Mouse (Mus musculus) spleen, embryonic (tissue): ENCODE measurements around the gene Fah.

Experiments used
- CTCF ChIA-PET: fragments of 350-600 bp; sonication (Branson Sonifier 250); formaldehyde crosslinking; loops from one replicate; lab custom pipeline; 2022; lab: Charles Lee

Fah gene

DNA sequence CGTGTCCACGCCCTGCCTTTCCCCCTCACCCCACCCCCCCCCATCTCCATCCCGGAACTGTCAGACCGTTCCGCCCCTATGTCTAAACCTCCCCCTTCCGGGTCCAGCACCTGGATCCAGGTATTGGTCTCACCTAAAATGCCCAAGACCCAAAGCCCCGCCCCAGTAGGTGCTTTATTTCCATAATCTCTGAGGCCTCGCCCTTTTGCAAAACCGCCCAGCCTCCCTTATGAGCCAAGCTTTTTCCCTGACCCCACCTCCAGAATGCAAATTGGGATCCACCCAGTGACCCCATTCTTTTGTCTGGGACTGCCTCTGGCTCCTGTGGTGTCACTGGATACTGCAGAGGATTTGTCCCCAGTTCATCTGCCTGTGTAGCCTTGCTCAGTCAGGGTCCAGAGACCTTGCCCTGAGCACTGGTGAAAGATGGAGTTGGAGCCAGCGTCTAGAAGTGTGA lies at the start of gene Fah:
Gene Fah (minus strand): TSS at position 430 of the 457 bp plus-strand sequence.
- CTCF ChIA-PET = no interaction called here

DNA sequence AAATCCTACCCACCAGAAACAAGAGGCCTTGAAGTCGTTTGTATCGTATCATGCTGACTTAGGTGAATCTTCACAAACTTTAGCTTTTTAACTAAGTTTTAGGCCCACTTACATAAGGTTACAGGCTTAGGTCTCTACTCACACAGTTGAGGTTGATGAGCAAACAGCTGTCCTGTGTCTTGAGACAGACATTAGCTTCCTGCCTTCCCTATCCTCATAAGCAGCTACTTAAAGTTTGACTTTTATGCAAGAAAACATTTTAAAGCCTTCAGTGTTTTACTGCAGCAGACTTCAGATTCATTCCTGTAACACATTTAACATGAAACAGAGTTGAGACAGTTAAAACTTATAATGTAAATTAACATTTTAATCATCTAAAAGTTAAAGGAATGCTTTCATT lies 46.2 kb upstream of the Fah start:
- CTCF ChIA-PET = no interaction called here

GRCm38 (mm10) chr7:84651987-84652321 lies 45.4 kb upstream of the Fah start:
- CTCF ChIA-PET = no interaction called here

DNA sequence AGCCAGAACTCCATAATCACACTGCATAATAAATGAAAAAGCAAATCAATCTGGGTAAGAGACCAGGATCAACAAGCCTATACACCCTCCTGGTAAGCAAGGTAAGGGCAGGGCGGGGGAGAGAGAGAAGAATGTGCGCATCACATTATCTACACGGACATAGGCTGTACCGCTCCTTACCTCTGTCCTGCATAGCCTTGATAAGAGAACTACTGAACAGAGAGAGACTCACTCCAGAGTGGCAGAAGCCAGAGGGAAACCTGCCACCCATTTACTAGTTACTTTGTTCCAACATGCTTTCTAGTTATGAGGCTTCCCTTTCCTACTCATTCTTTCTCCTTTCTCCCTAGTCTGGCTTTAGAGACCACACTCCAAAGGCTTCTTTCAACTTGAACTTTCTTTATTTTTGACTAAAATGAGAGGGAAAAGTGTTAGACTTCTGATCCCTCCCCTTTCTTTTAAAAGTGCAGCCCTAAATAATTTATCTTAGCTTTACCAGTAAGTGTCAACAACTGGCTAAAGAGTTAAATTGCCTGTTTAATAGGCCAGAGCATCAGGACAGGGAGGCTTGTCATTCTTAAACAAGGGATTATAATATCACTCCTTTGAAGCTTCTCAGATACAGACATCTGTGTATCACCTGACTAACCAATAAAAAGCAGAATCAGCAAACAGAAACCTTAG lies 44.9 kb upstream of the Fah start:
- CTCF ChIA-PET = no interaction called here

- CTCF ChIA-PET = no interaction called here
Observed at GRCm38 (mm10) chr7:84649016-84649415, 42.5 kb upstream of the Fah start.

DNA sequence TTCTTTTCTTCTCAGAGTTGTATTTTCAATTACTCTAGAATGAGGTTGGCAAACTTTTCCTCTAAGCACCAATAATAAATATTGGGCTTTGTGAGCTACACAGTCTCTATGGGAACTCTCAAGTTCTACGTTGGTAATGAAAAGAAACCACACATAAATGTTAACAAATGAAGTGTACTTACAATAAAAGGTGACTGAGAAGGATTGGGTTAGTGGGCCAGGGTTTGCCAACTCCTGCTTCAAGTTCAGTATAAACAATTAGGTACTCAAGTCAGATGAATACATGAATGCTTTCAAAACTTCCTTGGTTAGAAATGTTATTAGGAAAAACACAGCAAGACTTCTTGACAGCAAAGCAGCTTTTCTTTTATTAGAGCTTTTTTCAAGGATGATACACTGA lies 39.7 kb upstream of the Fah start:
- CTCF ChIA-PET = interaction anchor here (0.6 kb wide), 1 partner anchor 55 kb away, joined by 3 read pairs; no protein-coding TSS in a partner anchor

DNA sequence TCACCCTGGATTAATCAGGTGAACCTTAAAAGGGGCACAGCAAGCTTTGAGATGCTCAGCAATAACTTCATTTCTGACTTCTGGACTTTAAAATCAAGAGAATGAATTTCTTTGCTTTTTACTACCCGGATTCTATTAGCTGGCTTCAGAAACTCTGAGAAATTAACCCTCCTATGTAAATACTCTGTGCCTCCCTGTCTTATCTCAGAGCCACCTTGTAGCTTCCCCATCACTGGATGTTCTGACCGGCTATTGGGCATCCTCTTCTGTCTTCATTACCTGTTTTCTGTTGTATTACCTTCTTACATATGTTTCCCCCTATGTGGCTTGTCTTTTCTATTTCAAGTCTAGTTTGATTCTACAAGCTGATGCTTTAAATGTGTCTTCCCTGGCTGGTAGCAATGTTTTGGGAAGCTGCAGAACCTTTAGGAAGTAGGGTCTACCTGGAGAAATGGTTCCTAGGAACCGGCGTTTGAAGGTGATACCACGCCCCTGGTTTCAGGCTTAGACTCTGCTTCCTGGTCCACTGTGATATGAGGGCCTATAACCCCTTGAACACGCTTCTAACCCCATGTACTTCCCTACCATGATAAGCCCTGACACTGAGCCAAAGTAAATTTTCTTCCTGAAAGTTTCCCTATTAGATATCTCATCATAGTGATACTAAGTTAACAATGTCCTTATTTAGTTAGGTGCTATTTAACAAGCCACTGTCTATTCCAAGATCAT lies 36.9 kb upstream of the Fah start:
- CTCF ChIA-PET = no interaction called here

- CTCF ChIA-PET = no interaction called here
Observed at GRCm38 (mm10) chr7:84642159-84642928, 35.8 kb upstream of the Fah start.

DNA sequence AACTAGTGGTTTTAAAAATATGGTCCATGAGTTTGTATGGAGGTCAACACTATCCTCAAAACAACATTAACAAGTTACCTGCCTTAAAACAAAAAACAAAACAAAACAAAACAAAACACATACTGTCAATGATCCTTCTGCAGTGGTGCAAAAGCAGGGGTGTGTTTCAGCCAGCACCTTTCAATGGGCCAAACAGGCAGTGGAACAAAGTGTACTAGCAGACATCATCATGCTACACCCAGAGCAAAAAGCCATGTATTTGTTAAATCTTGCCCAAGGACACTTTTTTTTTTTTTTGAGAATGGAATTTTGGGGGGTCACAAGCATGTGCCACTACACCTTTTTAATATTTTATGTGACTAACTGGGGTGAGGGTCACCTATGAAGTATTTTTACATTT lies 30.4 kb upstream of the Fah start:
- CTCF ChIA-PET = no interaction called here

DNA sequence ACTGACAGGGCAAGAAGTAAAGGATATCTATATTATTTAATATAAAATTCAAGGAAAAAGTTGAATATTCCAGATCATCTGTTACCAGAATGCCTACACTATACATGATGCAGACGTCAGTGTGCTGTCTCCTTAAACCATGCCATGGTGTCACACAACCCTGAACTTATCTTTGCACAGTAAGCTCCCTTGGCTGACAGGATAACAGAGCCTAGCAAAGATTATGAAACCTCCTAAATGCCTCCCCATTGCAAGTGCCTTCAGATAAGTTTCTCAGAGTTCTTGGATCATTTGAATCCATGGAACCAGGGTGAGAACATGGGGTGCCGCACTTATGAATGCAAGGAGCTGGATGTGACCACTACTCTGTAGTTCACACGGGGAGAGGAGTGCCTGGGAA lies 25.4 kb upstream of the Fah start:
- CTCF ChIA-PET = no interaction called here

DNA sequence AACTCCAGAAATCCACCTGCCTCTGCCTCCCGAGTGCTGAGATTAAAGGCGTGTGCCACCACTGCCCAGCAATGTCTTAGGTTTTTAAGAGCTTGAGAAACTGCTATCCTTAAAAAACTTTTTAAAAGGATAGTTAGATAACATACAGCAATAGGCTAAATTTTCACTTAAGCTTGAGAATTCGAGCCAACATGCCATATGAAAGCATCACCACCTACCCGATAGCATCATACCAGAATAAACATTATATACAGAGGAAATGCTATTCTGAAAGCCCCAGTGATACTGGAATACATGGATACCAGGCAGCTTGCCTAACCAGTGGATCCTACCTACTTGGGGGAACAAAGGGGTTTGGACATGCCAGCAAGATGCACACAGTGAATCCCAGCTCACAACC lies 17.2 kb upstream of the Fah start:
- CTCF ChIA-PET = no interaction called here

GRCm38 (mm10) chr7:84620956-84621355 lies 14.4 kb upstream of the Fah start:
- CTCF ChIA-PET = no interaction called here

DNA sequence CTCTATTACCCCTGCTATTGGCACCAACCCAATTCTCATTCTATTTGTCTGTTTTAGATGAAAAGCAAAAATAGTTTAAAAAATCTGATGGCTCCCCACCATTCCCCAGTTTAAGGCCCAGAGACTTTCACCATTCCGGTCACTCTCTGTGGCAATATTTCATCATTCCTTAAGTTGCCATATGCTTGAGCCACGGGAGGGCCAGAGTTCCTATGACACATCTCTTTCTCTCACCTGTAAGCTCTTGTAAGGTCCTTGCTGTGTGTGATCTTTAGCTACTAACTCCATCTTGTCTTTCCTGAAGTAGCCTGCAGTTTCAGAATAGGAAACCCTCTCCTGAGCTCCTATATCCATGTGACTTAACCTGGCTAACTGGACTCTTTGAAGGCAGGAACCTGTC lies 12.4 kb upstream of the Fah start:
- CTCF ChIA-PET = no interaction called here

DNA sequence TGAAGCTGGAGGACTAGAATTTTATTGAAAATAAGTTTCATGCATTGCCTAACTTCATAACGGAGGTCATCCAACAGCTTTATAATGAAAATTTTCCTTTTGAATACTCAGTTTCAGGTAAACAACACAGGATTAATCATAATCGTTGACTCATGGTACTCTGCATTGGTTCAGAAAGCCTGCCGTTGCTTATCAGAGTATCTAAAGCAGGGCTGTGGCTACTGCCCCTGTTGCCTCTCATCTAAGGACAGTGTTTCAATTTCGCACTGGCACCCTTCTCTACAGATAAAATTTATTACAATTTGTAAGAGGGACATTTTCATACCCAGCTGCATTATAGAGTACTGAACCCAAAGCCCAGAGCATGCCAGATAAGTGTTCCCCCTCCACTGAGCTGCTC lies 5.9 kb upstream of the Fah start:
- CTCF ChIA-PET = no interaction called here

DNA sequence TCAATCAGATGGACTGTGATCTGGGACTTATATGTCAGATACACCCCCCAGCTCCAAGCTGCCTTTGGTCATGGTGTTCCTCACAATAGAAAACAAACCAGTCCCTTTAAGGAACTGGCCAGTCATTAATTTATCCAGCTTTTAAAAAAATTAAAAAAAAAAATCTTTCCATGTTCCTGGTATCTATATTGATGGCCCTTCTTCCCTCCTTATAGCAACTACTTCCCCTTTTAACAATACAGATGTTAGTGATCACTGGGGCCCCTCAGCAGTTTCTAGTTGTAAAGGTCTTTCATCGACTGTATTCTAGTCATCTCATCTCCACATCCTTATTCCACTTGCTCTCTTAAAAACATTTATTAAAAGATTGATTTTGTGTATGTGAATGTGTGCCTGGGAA lies 5.1 kb upstream of the Fah start:
- CTCF ChIA-PET = interaction anchor here (0.5 kb wide), 1 partner anchor 15 kb away, joined by 10 read pairs; no protein-coding TSS in a partner anchor

- CTCF ChIA-PET = no interaction called here
Observed at GRCm38 (mm10) chr7:84605704-84606292, 724 bp downstream of the Fah start.

DNA sequence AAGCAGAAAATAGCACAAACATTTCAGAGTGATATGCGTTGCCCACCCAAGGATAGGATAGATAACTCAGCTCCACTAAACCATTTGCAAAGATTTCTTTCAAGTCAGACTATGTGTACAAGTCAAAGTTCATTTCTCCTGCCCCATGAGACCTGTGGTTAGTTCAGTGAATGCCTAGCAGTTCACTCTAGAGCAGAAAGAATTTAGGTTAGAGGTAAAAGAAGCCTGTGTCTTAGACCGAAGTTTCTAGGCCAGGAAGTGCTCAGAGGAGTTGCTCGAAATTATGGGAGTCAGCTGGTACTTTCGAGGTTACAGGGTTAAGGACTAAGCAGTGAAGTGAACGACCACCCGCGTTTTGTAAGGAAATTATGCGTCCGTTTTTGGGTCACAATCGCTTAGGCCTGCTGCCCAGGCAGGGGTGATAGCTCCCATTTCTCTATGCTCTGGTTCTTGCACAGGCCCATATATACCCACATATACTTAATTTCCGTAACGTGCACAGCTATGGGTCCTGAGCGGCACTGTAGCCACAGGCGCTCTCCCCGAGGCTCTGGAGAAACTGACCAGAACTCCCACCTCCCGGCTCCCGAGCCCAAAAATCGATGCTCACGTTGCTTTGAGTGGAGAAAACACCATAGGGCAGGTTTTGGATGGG lies 1.4 kb downstream of the Fah start:
- CTCF ChIA-PET = no interaction called here

- CTCF ChIA-PET = no interaction called here
Observed at GRCm38 (mm10) chr7:84604501-84604900, 2.0 kb downstream of the Fah start.

DNA sequence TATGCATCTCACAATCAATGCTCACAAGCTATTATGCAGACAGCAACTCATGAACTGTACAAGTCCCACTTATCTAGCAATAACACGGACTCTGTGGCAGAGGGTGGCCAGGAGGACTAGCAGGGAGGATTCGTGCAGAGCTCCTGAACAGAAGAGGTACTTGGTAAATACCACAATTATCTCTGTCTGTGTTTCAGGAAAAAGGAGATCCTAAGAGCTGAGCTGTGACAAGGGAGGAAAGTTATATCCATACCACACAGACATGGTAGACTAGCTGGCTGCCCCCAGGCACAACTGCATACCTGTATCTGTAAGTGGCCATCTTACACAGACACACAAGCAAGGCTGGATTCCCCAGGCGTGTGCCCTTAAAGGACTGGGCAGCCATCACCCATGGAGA lies 5.2 kb downstream of the Fah start:
- CTCF ChIA-PET = no interaction called here

- CTCF ChIA-PET = no interaction called here
Observed at GRCm38 (mm10) chr7:84600631-84601030, 5.9 kb downstream of the Fah start.

DNA sequence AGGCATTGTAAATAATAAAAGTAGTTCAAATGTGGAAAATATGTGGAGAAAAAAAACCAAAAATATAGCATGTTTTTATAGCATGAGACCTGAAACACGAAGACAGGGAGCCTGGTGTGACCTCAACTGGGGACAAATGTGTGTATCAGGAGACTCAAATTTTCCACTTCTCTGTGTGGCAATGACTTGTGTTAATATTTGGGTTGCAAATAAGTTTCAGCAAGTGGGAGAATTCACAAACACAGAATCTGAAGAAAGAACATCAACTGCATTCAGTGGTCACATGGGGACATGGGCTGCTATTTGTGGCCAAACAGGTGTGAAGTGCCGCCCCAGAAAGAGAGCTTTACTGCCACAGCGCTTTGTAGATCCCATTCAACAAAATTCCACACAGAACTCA lies 9.9 kb downstream of the Fah start:
- CTCF ChIA-PET = interaction anchor here (0.8 kb wide), 1 partner anchor 15 kb away, joined by 10 read pairs; no protein-coding TSS in a partner anchor

- CTCF ChIA-PET = interaction anchor here (0.8 kb wide), 1 partner anchor 16 kb away, joined by 10 read pairs; no protein-coding TSS in a partner anchor
Observed at GRCm38 (mm10) chr7:84596002-84596401, 10.5 kb downstream of the Fah start.
